Mouse (Mus musculus): Measurements from ENCODE around the gene Gucy1b2.

- TF ChIP-seq CTCF (IDR thresholded peaks at IDR 0.05) (no peak), EP300 (IDR thresholded peaks at IDR 0.05) (no peak)
These were observed 25.3 kb upstream of the Gucy1b2 start for GRCm38 (mm10) chr14:62481381-62481780.

Measured in lung, postnatal 0 days (tissue).